Mouse (Mus musculus) limb, embryonic 14.5 days (tissue): ENCODE results near the gene Map3k4. TPM values are rescaled to one million over a fixed set of nuclear protein-coding genes. Genes with fewer than 3 reads are reported as not detected.
A peak's percentile ranks its signal among the peaks of the same experiment; 100 is the strongest.

Experiments
- ATAC-seq: fragments of 200-750 bp; cut with Nextera tagmentation; 2 replicates; pipeline ENCODE4 v1.8.0; 2017; ENCODE audit warnings: low read depth, moderate number of reproducible peaks, moderate TSS enrichment; ENCODE audit not compliant: low FRiP score
- DNase-seq: peaks from one replicate; pipeline ENCODE4 v3.0.0-alpha.2; 2015; ENCODE audit warnings: low spot score
- H3K27ac ChIP-seq: fragments of 300-500 bp; sonication (generic); replicated peaks from 2 replicates; pipeline ENCODE4 v1.5.1; 2014; ENCODE audit warnings: low read depth, mild to moderate bottlenecking, low read length, moderate library complexity, mixed read lengths
- H3K27me3 ChIP-seq: fragments of 300-500 bp; sonication (generic); 2 replicates; pipeline ENCODE4 v1.6.1; 2014; ENCODE audit warnings: low read length, mixed read lengths; ENCODE audit not compliant: control insufficient read depth, insufficient read depth
- H3K36me3 ChIP-seq: fragments of 300-500 bp; sonication (generic); 2 replicates; pipeline ENCODE4 v1.6.1; 2014; ENCODE audit warnings: mild to moderate bottlenecking, low read length, moderate library complexity, mixed read lengths; ENCODE audit not compliant: control insufficient read depth, insufficient read depth
- H3K4me1 ChIP-seq: fragments of 300-500 bp; sonication (generic); 2 replicates; pipeline ENCODE4 v1.6.1; 2014; ENCODE audit warnings: antibody characterized with exemption, low read length, mixed read lengths; ENCODE audit not compliant: control insufficient read depth, insufficient read depth
- H3K4me2 ChIP-seq: fragments of 300-500 bp; sonication (generic); replicated peaks from 2 replicates; pipeline ENCODE4 v1.6.1; 2014; ENCODE audit warnings: low read depth, mild to moderate bottlenecking, low read length, moderate library complexity; ENCODE audit not compliant: severe bottlenecking
- H3K4me3 ChIP-seq: fragments of 300-500 bp; sonication (generic); replicated peaks from 2 replicates; pipeline ENCODE4 v1.5.1; 2014; ENCODE audit warnings: low read length
- H3K9ac ChIP-seq: fragments of 300-500 bp; sonication (generic); 2 replicates; pipeline ENCODE4 v1.6.1; 2014; ENCODE audit warnings: mild to moderate bottlenecking, low read depth, low read length, moderate library complexity; ENCODE audit not compliant: severe bottlenecking
- H3K9me3 ChIP-seq: fragments of 300-500 bp; sonication (generic); 2 replicates; pipeline ENCODE4 v1.6.1; 2016; ENCODE audit warnings: low read length; ENCODE audit not compliant: control insufficient read depth
- POLR2A ChIP-seq: fragments of 200-500 bp; IDR thresholded peaks from 2 replicates; pipeline ENCODE4 v1.8.0; 2012; ENCODE audit warnings: inconsistent platforms, mild to moderate bottlenecking, moderate library complexity, borderline replicate concordance; ENCODE audit not compliant: insufficient read depth, insufficient read length; ENCODE audit errors: extremely low read depth
- WGBS: fragments of 180-500 bp; shearing (Covaris S2); extraction: QIAGEN DNeasy Blood & Tissue Kit; methylation state at CpG from one replicate; pipeline ENCODE4 v1.1.7; 2014; 5-methylcytosine and 5-hydroxymethylcytosine counted together
- polyA plus RNA-seq, 2 experiments: library from polyadenylated mRNA; depleted of rRNA in 1 of 2; stranded (reverse) in 1 of 2; unstranded in 1 of 2; fragments of >200 nt; fragmentation: Nextera tagmentation in 1 of 2; extraction: Ambion mirVana in 1 of 2; gene quantifications; 2 replicates each; pipeline versions ENCODE4 v1.2.1 to v1.2.3; 2012 to 2014

Map3k4 gene
- polyA plus RNA-seq (2012; rRNA removed) (28.6 and 28.9 TPM in 2 replicates), polyA plus RNA-seq (2014; fragmentation: Nextera tagmentation; extraction: Ambion mirVana) (36.4 and 38.8 TPM in 2 replicates)

- no peaks in the 10 kb centered on the region for H3K36me3 ChIP-seq
- H3K4me3 ChIP-seq = peak within 1 kb of the TSS; percentile 99
- 1% methylated on average over 25 of the region's 39 CpGs for WGBS
- peak within 1 kb of the TSS; percentile 97 for H3K27ac ChIP-seq
- no peaks in the 10 kb centered on the region for H3K27me3 ChIP-seq
- DNase-seq (peak; percentile 84), ATAC-seq (peak; percentile 96)
- peak within 1 kb of the TSS; percentile 90 for H3K9ac ChIP-seq
- H3K4me1 ChIP-seq = peaks cover 9% of the 10 kb centered on the region
- peak within 1 kb of the TSS; percentile 74 for H3K4me2 ChIP-seq
- TF ChIP-seq POLR2A = peak; percentile 87; the same call in 1 of the 2 replicates
- no peaks in the 10 kb centered on the region for H3K9me3 ChIP-seq
These were observed at the start of gene Map3k4 for GRCm38 (mm10) chr17:12318663-12319201. Gene Map3k4 (minus strand): TSS chr17:12318796.

GRCm38 (mm10) chr17:12367373-12367930 is 48.9 kb upstream of the Map3k4 start:
- peak; percentile 80 for ATAC-seq
- DNase-seq = peak; percentile 80

GRCm38 (mm10) chr17:12364426-12364735 is 45.8 kb upstream of the Map3k4 start:
- Histone ChIP-seq H3K27me3 (no peaks in the 10 kb centered on the region), H3K9me3 (no peaks in the 10 kb centered on the region), H3K27ac (no peak overlapping the region), H3K4me1 (no peaks in the 10 kb centered on the region), H3K4me3 (no peak overlapping the region), H3K4me2 (no peak overlapping the region), H3K9ac (no peak overlapping the region), H3K36me3 (no peaks in the 10 kb centered on the region)
- WGBS = 66% methylated on average over 8 of the region's 8 CpGs
- TF ChIP-seq POLR2A = no peak
- no peak for DNase-seq
- ATAC-seq = no peak

More at GRCm38 (mm10) chr17:12367373-12367930, 48.9 kb upstream of the Map3k4 start:
- H3K4me1 ChIP-seq = 0 out of 2 replicates have a peak, but pooled peaks cover 2% of the 10 kb centered on the region
- H3K4me2 ChIP-seq = no peak overlapping the region
- no peak overlapping the region for H3K27ac ChIP-seq
- 42% methylated on average over 5 of the region's 5 CpGs for WGBS
- TF ChIP-seq POLR2A = no peak
- no peaks in the 10 kb centered on the region for H3K36me3 ChIP-seq
- no peaks in the 10 kb centered on the region for H3K9me3 ChIP-seq
- no peak overlapping the region for H3K4me3 ChIP-seq
- H3K9ac ChIP-seq = no peak overlapping the region
- no peaks in the 10 kb centered on the region for H3K27me3 ChIP-seq

GRCm38 (mm10) chr17:12363601-12364425 is 45.2 kb upstream of the Map3k4 start:
- no peak overlapping the region for H3K27ac ChIP-seq
- ATAC-seq (no peak), DNase-seq (no peak)
- H3K4me2 ChIP-seq = no peak overlapping the region
- no peaks in the 10 kb centered on the region for H3K36me3 ChIP-seq
- no peaks in the 10 kb centered on the region for H3K4me1 ChIP-seq
- H3K4me3 ChIP-seq = no peak overlapping the region
- H3K9me3 ChIP-seq = no peaks in the 10 kb centered on the region
- H3K27me3 ChIP-seq = no peaks in the 10 kb centered on the region
- WGBS = 91% methylated on average over 11 of the region's 11 CpGs
- no peak overlapping the region for H3K9ac ChIP-seq
- no peak for TF ChIP-seq POLR2A

- no peak for TF ChIP-seq POLR2A
- no peak for ATAC-seq
- no peak overlapping the region for H3K4me3 ChIP-seq
- no peak overlapping the region for H3K9ac ChIP-seq
- WGBS = 85% methylated on average over 15 of the region's 15 CpGs
- no peaks in the 10 kb centered on the region for H3K9me3 ChIP-seq
- H3K36me3 ChIP-seq = no peaks in the 10 kb centered on the region
- DNase-seq = no peak
- no peak overlapping the region for H3K27ac ChIP-seq
- H3K27me3 ChIP-seq = no peaks in the 10 kb centered on the region
- no peak overlapping the region for H3K4me2 ChIP-seq
- no peaks in the 10 kb centered on the region for H3K4me1 ChIP-seq
These were observed 41.3 kb upstream of the Map3k4 start for GRCm38 (mm10) chr17:12359876-12360275.
